Mouse (Mus musculus) ES-E14 (cell line): ENCODE measurements around the gene Bad. TPM values are rescaled to one million over a fixed set of nuclear protein-coding genes. Genes with fewer than 3 reads are reported as not detected.

Source experiments
- DNase-seq: peaks from one replicate; pipeline ENCODE4 v3.0.0-alpha.2; 2013; ENCODE audit warnings: low read depth, low spot score
- H3K27ac ChIP-seq: 2 replicates; pipeline ENCODE4 v1.5.1; 2012; ENCODE audit warnings: low read depth, mild to moderate bottlenecking, low read length, moderate library complexity, mixed read lengths; ENCODE audit not compliant: poor library complexity, insufficient read depth, severe bottlenecking
- H3K36me3 ChIP-seq: 2 replicates; pipeline ENCODE4 v1.6.1; 2012; ENCODE audit warnings: mild to moderate bottlenecking, low read length, moderate library complexity, mixed read lengths; ENCODE audit not compliant: control insufficient read depth, poor library complexity, insufficient read depth, severe bottlenecking
- H3K4me1 ChIP-seq, 2 experiments: fragments of 150-350 bp in 1 of 2; sonication (generic) in 1 of 2; 2 replicates each; pipeline ENCODE4 v1.6.1; 2012; ENCODE audit warnings: low read length in 2 of 2, mild to moderate bottlenecking in 1 of 2, mixed read lengths in 1 of 2; ENCODE audit not compliant: control insufficient read depth in 2 of 2, insufficient read depth in 2 of 2, poor library complexity in 1 of 2
- H3K4me3 ChIP-seq, 2 experiments: fragments of 150-350 bp in 1 of 2; sonication (generic) in 1 of 2; 2 replicates each; pipeline ENCODE4 v1.5.1; 2012; ENCODE audit warnings: low read length in 2 of 2, low read depth in 1 of 2, mild to moderate bottlenecking in 1 of 2, mixed read lengths in 1 of 2; ENCODE audit not compliant: insufficient read depth in 1 of 2, poor library complexity in 1 of 2, severe bottlenecking in 1 of 2
- H3K9ac ChIP-seq: 2 replicates; pipeline ENCODE4 v1.6.1; 2012; ENCODE audit warnings: low read depth, mild to moderate bottlenecking, low read length, mixed read lengths; ENCODE audit not compliant: poor library complexity, insufficient read depth, severe bottlenecking
- H3K9me3 ChIP-seq: fragments of 150-350 bp; sonication (generic); 2 replicates; pipeline ENCODE4 v1.6.1; 2012; ENCODE audit warnings: low read depth, mild to moderate bottlenecking, low read length; ENCODE audit not compliant: control insufficient read depth, insufficient read depth
- CHD2 ChIP-seq: IDR thresholded peaks from 2 replicates; pipeline ENCODE4 v1.6.1; 2014; ENCODE audit warnings: mild to moderate bottlenecking, low read depth, low read length, inconsistent platforms
- HCFC1 ChIP-seq: IDR thresholded peaks from 2 replicates; pipeline ENCODE4 v1.6.1; 2012; ENCODE audit warnings: low read length, inconsistent platforms, borderline replicate concordance; ENCODE audit not compliant: insufficient read depth
- MAFK ChIP-seq: IDR thresholded peaks from 2 replicates; pipeline ENCODE4 v1.6.1; 2014; ENCODE audit warnings: mild to moderate bottlenecking, low read depth, low read length, inconsistent platforms; ENCODE audit not compliant: insufficient read depth
- ZNF384 ChIP-seq: IDR thresholded peaks from 2 replicates; pipeline ENCODE4 v1.6.1; 2012; ENCODE audit warnings: low read depth, low read length, inconsistent platforms
- in situ Hi-C, 2 experiments: fragments of 600-800 bp; cut with MboI; formaldehyde crosslinking; loops; one replicate each; pipeline ENCODE4 v1.15.1; 2025; ENCODE audit warnings: low sequenced_read_pairs in 2 of 2, inconsistent platforms in 1 of 2; ENCODE audit not compliant: unreplicated experiment in 2 of 2
- total RNA-seq: library from RNA; depleted of rRNA; stranded (reverse); fragments of 300-350 nt; gene quantifications from 2 replicates; pipeline ENCODE4 v1.2.3, GENCODE M21; 2012; rRNA removed

Gene Bad
- total RNA-seq, 1 experiment, result 22.9 TPM

DNA sequence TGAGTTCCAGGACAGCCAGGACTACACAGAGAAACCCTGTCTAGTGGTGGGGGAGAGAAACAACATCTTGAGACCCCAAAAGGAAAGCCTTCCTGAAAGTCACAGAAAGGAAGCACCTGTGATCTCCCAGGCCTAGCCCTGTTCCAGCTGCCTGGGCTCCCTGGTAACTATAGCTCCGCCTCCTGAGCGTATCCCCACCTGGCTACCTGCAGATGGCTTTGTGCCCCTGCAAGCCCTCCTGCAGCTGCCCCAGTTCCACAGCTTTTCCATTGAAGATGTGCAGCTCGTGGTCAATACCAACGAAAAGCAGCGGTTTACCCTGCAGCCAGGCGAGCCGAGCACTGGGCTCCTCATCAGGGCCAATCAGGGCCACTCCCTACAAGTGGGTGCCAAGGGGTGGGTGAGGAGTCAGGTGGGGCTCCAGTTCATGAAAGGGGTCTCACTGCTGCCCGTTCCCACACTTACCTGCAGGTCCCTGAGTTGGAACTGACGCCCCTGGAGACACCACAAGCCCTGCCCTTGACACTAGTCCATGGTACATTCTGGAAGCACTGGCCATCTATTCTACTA lies 56.1 kb downstream of the Bad start:
- in situ Hi-C loops, result no loop called here
- no peak overlapping the region for H3K4me3 ChIP-seq
- no peaks in the 10 kb centered on the region for H3K9me3 ChIP-seq
- H3K4me1 ChIP-seq, result peaks cover 0 to 18% of the 10 kb centered on the region in 2 experiments; a peak in 1 of 4 replicates
- no peak overlapping the region for H3K27ac ChIP-seq
- TF ChIP-seq ZNF384 (no peak), HCFC1 (no peak), MAFK (no peak)
- DNase-seq, result no peak
- peaks cover 13% of the 10 kb centered on the region for H3K36me3 ChIP-seq
- no peak overlapping the region for H3K9ac ChIP-seq

DNA sequence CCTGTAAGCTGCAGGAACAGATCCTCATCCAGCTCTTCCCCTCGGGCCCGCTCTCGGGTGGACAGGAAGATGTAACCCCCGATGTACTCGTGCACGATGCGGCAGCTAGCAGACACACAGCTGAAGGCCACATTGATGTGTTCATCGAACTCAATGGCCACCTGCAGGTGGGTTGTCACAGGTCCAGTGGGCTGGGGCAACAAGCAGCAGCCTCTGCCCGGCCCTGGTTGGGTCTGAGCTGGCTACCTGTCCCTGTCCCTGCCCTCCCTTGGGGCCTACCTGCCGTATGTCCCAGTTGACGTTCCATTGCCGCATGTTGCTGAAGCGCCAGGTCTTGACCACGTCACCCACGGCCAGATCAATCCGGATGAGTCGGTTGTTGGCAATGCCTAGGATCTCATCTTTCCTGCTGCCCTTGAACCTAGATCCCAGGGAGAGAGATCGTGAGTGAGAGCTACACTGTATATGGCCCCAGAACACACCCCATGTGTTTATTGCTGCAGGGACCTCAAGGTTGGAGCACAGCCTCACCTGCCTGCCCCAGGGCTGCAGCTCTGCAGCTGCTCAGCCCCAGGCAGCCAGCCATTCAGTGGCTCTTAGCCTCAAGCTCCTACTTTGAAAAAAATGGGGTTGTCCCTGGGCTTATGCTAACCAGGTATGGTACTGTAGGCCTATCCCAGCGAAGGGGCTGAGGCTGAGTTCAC lies 57.9 kb downstream of the Bad start:
- in situ Hi-C loops, result no loop called here

More for the DNA sequence above, 57.9 kb downstream of the Bad start:
- Histone ChIP-seq H3K9me3 (no peaks in the 10 kb centered on the region), H3K4me1 (peaks cover 0 to 12% of the 10 kb centered on the region in 2 experiments; a peak in 1 of 4 replicates), H3K27ac (no peak overlapping the region), H3K4me3 (no peak overlapping the region), H3K9ac (no peak overlapping the region), H3K36me3 (peaks cover 13% of the 10 kb centered on the region)
- no peak for DNase-seq
- TF ChIP-seq CHD2, result no peak
- TF ChIP-seq HCFC1, result no peak
- TF ChIP-seq ZNF384, result no peak
- TF ChIP-seq MAFK, result no peak

Other genes with a start within 250 kb of the Bad start
- 11.5 and 14.4 TPM in 2 replicates for gene Rps6ka4, start 101.2 kb upstream of the Bad start, total RNA-seq
- gene Ccdc88b, start 83.7 kb upstream of the Bad start, total RNA-seq, result 2.7 and 3.5 TPM in 2 replicates
- gene Trmt112, start 32.2 kb upstream of the Bad start, total RNA-seq, result 90.7 and 105 TPM in 2 replicates
- gene Prdx5, start 31.8 kb upstream of the Bad start, total RNA-seq, result 51.6 and 59.0 TPM in 2 replicates
- gene Esrra, start 20.0 kb upstream of the Bad start, total RNA-seq, result 23.1 and 30.1 TPM in 2 replicates
- 9.4 and 14.9 TPM in 2 replicates for gene Catsperz, start 16.5 kb upstream of the Bad start, total RNA-seq
- 2.3 and 4.4 TPM in 2 replicates for gene Kcnk4, start 7.3 kb upstream of the Bad start, total RNA-seq
- gene Gpr137, start 619 bp downstream of the Bad start, total RNA-seq, result 23.2 and 23.7 TPM in 2 replicates
- gene Ppp1r14b, start 33.1 kb downstream of the Bad start, total RNA-seq, result 365 and 385 TPM in 2 replicates
- gene Plcb3, start 34.6 kb downstream of the Bad start, total RNA-seq, result 42.3 and 55.1 TPM in 2 replicates
- 51.0 and 64.0 TPM in 2 replicates for gene Fkbp2, start 38.6 kb downstream of the Bad start, total RNA-seq
- gene Vegfb, start 45.8 kb downstream of the Bad start, total RNA-seq, result 10.0 and 14.3 TPM in 2 replicates
- gene Dnajc4, start 50.7 kb downstream of the Bad start, total RNA-seq, result 14.0 and 22.0 TPM in 2 replicates
- 12.7 and 13.2 TPM in 2 replicates for gene Nudt22, start 54.3 kb downstream of the Bad start, total RNA-seq
- gene Trpt1, start 54.3 kb downstream of the Bad start, total RNA-seq, result 5.0 and 6.9 TPM in 2 replicates
- 2.6 and 3.8 TPM in 2 replicates for gene Fermt3, start 77.6 kb downstream of the Bad start, total RNA-seq
- 217 and 280 TPM in 2 replicates for gene Stip1, start 98.1 kb downstream of the Bad start, total RNA-seq
- 1.4 and 3.5 TPM in 2 replicates for gene Macrod1, start 114.9 kb downstream of the Bad start, total RNA-seq
- gene Flrt1, start 163.9 kb downstream of the Bad start, total RNA-seq, result 0.36 and 0.48 TPM in 2 replicates